Mouse (Mus musculus) cortical plate, adult 2 months (tissue): ENCODE measurements around the gene Mbnl1.

Experiments
- CTCF ChIP-seq: fragments of 200-500 bp; IDR thresholded peaks from 2 replicates; pipeline ENCODE4 v1.5.1; 2011; ENCODE audit warnings: mild to moderate bottlenecking, control low read depth, low read length; ENCODE audit not compliant: insufficient read depth; ENCODE audit errors: extremely low read depth
- POLR2A ChIP-seq: fragments of 200-500 bp; IDR thresholded peaks from 2 replicates; pipeline ENCODE4 v1.6.1; 2011; ENCODE audit warnings: mild to moderate bottlenecking, low read length, control low read depth; ENCODE audit not compliant: insufficient read depth; ENCODE audit errors: extremely low read depth

DNA sequence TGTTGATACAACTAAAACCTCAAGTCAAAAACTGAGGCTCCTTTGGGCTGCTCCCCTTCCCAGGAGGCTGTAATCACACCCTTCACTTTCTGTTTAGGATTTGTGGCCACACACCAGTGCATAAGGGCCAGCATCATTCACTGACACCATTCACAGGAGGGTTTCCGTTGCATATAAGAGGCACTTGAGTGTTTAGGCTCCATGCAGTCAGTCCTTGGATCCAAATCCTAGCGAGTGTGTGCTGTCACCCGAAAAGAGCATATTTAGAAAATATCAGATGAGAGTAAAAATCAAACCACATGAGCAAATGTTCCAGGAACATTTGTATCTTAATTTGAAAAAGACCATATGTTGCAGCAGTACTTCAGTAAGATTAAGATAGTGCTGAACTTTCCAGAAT lies 79.0 kb downstream of the Mbnl1 start:
- no peak for TF ChIP-seq POLR2A
- TF ChIP-seq CTCF: no peak
